Mouse (Mus musculus) heart, embryonic 14.5 days (tissue): Measurements from ENCODE around the gene Riiad1. TPM values are rescaled to one million over a fixed set of nuclear protein-coding genes. Genes with fewer than 3 reads are reported as not detected.

Source experiments
- ATAC-seq: fragments of 200-750 bp; cut with Nextera tagmentation; 2 replicates; pipeline ENCODE4 v1.8.0; 2017; ENCODE audit warnings: low read depth, moderate TSS enrichment; ENCODE audit not compliant: insufficient number of reproducible peaks, insufficient read depth, low FRiP score
- H3K27ac ChIP-seq, 2 experiments: fragments of 200-500 bp in 1 of 2; fragments of 300-500 bp in 1 of 2; sonication (generic) in 1 of 2; replicated peaks in 1 of 2; 2 replicates each; pipeline ENCODE4 v1.5.1; 2012 to 2014; ENCODE audit warnings: low read depth in 2 of 2, low read length in 2 of 2, control low read depth in 1 of 2, mild to moderate bottlenecking in 1 of 2, mixed read lengths in 1 of 2; ENCODE audit not compliant: control insufficient read depth in 1 of 2, insufficient read depth in 1 of 2
- H3K27me3 ChIP-seq: fragments of 300-500 bp; sonication (generic); 2 replicates; pipeline ENCODE4 v1.6.1; 2014; ENCODE audit warnings: mild to moderate bottlenecking, low read length, control low read depth; ENCODE audit not compliant: control insufficient read depth, insufficient read depth
- H3K36me3 ChIP-seq: fragments of 300-500 bp; sonication (generic); 2 replicates; pipeline ENCODE4 v1.6.1; 2014; ENCODE audit warnings: mild to moderate bottlenecking, control low read depth, low read length, mixed read lengths; ENCODE audit not compliant: control insufficient read depth, insufficient read depth
- H3K4me1 ChIP-seq, 2 experiments: fragments of 200-500 bp in 1 of 2; fragments of 300-500 bp in 1 of 2; sonication (generic) in 1 of 2; 2 replicates each; pipeline ENCODE4 v1.6.1; 2012 to 2014; ENCODE audit warnings: low read length in 2 of 2, control low read depth in 1 of 2, mixed read lengths in 1 of 2; ENCODE audit not compliant: control insufficient read depth in 2 of 2, insufficient read depth in 2 of 2
- H3K4me2 ChIP-seq: fragments of 300-500 bp; sonication (generic); 2 replicates; pipeline ENCODE4 v1.6.1; 2014; ENCODE audit warnings: mild to moderate bottlenecking, low read length
- H3K4me3 ChIP-seq, 2 experiments: fragments of 200-500 bp in 1 of 2; fragments of 300-500 bp in 1 of 2; sonication (generic) in 1 of 2; 2 replicates each; pipeline ENCODE4 v1.5.1; 2012 to 2014; ENCODE audit warnings: low read length in 2 of 2, mild to moderate bottlenecking in 2 of 2, control low read depth in 1 of 2, low read depth in 1 of 2, moderate library complexity in 1 of 2; ENCODE audit not compliant: control insufficient read depth in 1 of 2, insufficient read depth in 1 of 2
- H3K9ac ChIP-seq: fragments of 300-500 bp; sonication (generic); 2 replicates; pipeline ENCODE4 v1.6.1; 2014; ENCODE audit warnings: mild to moderate bottlenecking, low read length
- H3K9me3 ChIP-seq: fragments of 300-500 bp; sonication (generic); 2 replicates; pipeline ENCODE4 v1.6.1; 2016; ENCODE audit warnings: low read length, control low read depth; ENCODE audit not compliant: control insufficient read depth
- WGBS: fragments of 180-500 bp; shearing (Covaris S2); extraction: QIAGEN DNeasy Blood & Tissue Kit; methylation state at CpG from one replicate; pipeline ENCODE4 v1.1.7; 2014; 5-methylcytosine and 5-hydroxymethylcytosine counted together
- polyA plus RNA-seq: library from polyadenylated mRNA; unstranded; fragments of >200 nt; fragmentation: Nextera tagmentation; extraction: Ambion mirVana; gene quantifications from 2 replicates; pipeline ENCODE4 v1.2.1, GENCODE M21; 2014

The Riiad1 gene
- polyA plus RNA-seq, 1 experiment from 2014 or later = 5.8 TPM

DNA sequence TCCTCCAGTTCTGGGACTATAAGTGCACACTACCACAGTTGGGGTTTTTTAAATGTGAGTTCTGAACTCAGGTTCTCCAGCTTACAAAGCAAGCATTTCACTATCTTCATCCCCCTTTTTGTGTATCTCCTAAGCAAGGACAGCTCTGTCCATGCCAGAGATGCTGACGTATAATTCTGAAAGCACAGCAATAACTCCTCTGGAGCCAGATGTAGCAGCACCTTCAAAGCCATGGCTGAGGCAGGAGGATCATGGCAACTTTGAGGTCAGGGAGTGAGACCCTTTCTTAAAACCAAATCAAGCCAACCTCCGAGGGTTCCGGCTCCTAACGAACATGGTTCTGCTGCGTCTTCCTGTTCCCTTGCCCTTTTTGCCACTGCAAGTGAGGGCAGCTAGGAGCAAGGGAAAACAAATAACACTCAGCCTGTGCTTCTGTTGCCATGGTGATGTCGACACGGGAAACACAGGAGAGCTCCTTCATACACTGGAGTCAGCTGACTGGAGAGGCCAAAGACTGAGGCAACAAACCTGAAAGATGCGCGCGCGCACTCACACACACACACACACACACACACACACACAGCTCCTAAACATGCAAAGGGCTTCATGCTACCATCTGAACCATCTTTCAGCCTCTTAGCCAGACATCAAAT is 16.1 kb downstream of the Riiad1 start:
- Histone ChIP-seq H3K27me3 (no peaks in the 10 kb centered on the region), H3K36me3 (no peaks in the 10 kb centered on the region), H3K9ac (no peak overlapping the region), H3K4me2 (no peak overlapping the region), H3K4me1 (peaks cover 0 to 3% of the 10 kb centered on the region in 2 experiments; a peak in 1 of 4 replicates), H3K9me3 (0 out of 2 replicates have a peak, but pooled peaks cover under 1% of the 10 kb centered on the region), H3K4me3 (no peak overlapping the region), H3K27ac (no peak overlapping the region)
- no peak for ATAC-seq
- WGBS = 51% methylated on average over 11 of the region's 11 CpGs

DNA sequence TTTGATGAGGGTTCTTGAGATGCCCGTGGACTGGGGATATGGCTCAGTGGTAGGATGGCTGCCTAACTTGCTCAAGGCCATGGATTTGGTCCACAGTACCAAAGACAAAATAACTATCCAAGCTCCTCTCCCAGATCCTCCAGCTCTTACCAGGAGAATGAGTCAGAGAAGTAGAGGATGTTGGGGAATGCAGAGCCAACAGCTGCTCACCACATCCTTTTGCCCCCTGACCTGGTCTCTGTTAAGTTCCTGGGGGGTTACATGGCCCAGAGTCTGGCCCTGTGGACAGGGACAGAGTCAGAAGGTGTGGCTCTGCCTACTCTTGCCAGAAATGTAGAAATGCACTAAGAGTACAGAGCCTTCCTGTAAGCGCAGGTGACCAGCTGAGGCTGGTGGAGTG is 20.3 kb downstream of the Riiad1 start:
- H3K4me1 ChIP-seq = peaks cover 0 to 3% of the 10 kb centered on the region in 2 experiments; a peak in 1 of 4 replicates
- no peaks in the 10 kb centered on the region for H3K27me3 ChIP-seq
- WGBS = 86% methylated on average over 2 of the region's 2 CpGs
- no peak for ATAC-seq
- no peak overlapping the region for H3K4me3 ChIP-seq
- no peak overlapping the region for H3K9ac ChIP-seq
- H3K36me3 ChIP-seq = no peaks in the 10 kb centered on the region
- no peak overlapping the region for H3K27ac ChIP-seq
- no peak overlapping the region for H3K4me2 ChIP-seq
- 0 out of 2 replicates have a peak, but pooled peaks cover 4% of the 10 kb centered on the region for H3K9me3 ChIP-seq

- Histone ChIP-seq H3K27ac (no peak overlapping the region), H3K36me3 (no peaks in the 10 kb centered on the region), H3K9ac (no peak overlapping the region), H3K4me2 (peak overlapping the region; percentile 61), H3K9me3 (0 out of 2 replicates have a peak, but pooled peaks cover 4% of the 10 kb centered on the region), H3K27me3 (no peaks in the 10 kb centered on the region), H3K4me1 (no peaks in the 10 kb centered on the region), H3K4me3 (no peak overlapping the region)
- WGBS = 73% methylated on average over 3 of the region's 3 CpGs
- no peak for ATAC-seq
Observed at GRCm38 (mm10) chr3:94457055-94457454, 23.1 kb downstream of the Riiad1 start.

DNA sequence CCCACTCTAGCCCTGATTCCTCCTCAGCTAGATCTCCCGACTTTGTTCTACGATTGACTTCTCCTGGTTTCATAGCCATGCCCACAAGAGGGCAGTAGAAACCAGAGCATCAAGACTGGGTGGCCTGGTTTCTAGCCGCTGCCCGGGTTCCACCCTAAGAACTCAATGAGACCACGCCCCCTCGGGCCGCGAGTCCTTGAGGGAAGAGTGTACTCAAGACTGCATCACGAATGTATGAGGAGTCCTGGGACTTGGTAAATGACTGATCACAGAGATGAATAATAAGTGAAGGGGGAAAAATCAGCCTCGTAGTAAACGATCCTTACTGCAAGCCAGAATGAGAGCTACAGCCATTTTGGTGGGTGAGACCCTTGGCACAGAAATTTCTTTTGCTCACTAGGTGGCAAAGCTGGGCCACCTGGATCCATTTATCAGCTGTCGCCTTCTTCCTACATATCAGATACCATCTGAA is 23.6 kb downstream of the Riiad1 start:
- Histone ChIP-seq H3K36me3 (no peaks in the 10 kb centered on the region), H3K27ac (no peak overlapping the region), H3K27me3 (no peaks in the 10 kb centered on the region), H3K4me3 (peak overlapping the region; percentile 36 to 48), H3K9ac (no peak overlapping the region), H3K4me2 (peak overlapping the region; percentile 61), H3K9me3 (0 out of 2 replicates have a peak, but pooled peaks cover 4% of the 10 kb centered on the region), H3K4me1 (no peaks in the 10 kb centered on the region)
- ATAC-seq = no peak
- 2% methylated on average over 12 of the region's 12 CpGs for WGBS

DNA sequence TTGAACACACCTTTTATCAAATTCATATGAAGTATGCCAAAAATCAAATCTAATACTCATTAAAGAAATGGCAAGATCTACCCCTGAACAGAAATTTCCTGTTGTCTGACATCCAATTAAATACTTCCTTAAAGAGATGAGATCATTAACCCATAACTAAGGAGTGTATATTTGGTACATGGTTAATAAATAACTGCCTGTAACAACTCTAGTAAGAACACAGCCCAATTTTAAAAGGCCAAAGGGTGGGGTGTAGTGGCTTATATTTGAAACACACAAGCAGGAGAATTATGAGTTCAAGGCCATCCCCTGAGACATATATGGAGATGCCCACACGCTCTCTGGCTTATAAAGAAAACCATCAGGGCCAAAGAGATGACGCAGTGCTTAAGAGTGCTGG is 30.8 kb downstream of the Riiad1 start:
- peaks cover 61% of the 10 kb centered on the region for H3K36me3 ChIP-seq

DNA sequence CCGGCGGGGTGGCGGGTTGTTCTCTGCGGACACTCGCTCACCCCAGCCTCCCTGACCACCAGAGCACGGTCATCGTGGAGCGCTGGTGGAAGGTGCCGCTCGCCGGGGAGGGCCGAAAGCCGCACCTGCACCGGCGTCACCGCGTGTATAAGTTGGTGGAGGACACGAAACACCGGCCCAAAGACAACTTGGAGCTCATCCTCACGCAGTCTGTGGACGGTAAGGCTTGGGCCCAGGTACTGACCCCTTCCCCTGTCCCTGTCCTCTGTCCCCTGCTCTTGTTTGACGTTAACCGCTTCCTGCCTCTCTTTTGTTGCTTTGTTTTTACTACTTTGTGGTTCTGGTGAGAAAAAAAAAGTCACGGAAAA is 36.6 kb downstream of the Riiad1 start, which contains the start of gene Oaz3:
Gene Oaz3, minus strand, starts transcription at position 319 of the 368 bp plus-strand sequence.
- Histone ChIP-seq H3K4me2 (peak within 1 kb of the TSS; percentile 73), H3K27me3 (peaks cover 11% of the 10 kb centered on the region), H3K9me3 (no peaks in the 10 kb centered on the region), H3K36me3 (peaks cover 41% of the 10 kb centered on the region), H3K4me1 (peaks cover 0 to 4% of the 10 kb centered on the region in 2 experiments; a peak in 1 of 4 replicates), H3K9ac (peak within 1 kb of the TSS; percentile 96), H3K4me3 (peak within 1 kb of the TSS; percentile 94 to 95), H3K27ac (peak within 1 kb of the TSS; percentile 76 to 77)
- no peak; the same call in 1 of the 2 replicates for ATAC-seq
- WGBS = under 1% methylated on average over 24 of the region's 24 CpGs

More for the DNA sequence above, 30.8 kb downstream of the Riiad1 start:
- WGBS = 89% methylated on average over 2 of the region's 2 CpGs
- no peak for ATAC-seq
- H3K9ac ChIP-seq = no peak overlapping the region
- no peak overlapping the region for H3K4me3 ChIP-seq
- no peaks in the 10 kb centered on the region for H3K9me3 ChIP-seq
- no peak overlapping the region for H3K27ac ChIP-seq
- no peaks in the 10 kb centered on the region for H3K27me3 ChIP-seq
- no peak overlapping the region for H3K4me2 ChIP-seq
- peaks cover 0 to under 1% of the 10 kb centered on the region in 2 experiments; a peak in 1 of 4 replicates for H3K4me1 ChIP-seq

GRCm38 (mm10) chr3:94442951-94443596 is 37.1 kb downstream of the Riiad1 start, which contains the start of gene Mrpl9:
Gene Mrpl9, plus strand, starts transcription at chr3:94443318.
- peak within 1 kb of the TSS; percentile 96 for H3K9ac ChIP-seq
- H3K27me3 ChIP-seq = peaks cover 11% of the 10 kb centered on the region
- peak within 1 kb of the TSS; percentile 94 to 95 for H3K4me3 ChIP-seq
- H3K27ac ChIP-seq = peak within 1 kb of the TSS; percentile 76 to 77
- H3K4me1 ChIP-seq = peaks cover 0 to 4% of the 10 kb centered on the region in 2 experiments; a peak in 1 of 4 replicates
- ATAC-seq = peak; percentile 95
- under 1% methylated on average over 39 of the region's 39 CpGs for WGBS
- H3K36me3 ChIP-seq = peaks cover 36% of the 10 kb centered on the region
- peak within 1 kb of the TSS; percentile 73 for H3K4me2 ChIP-seq
- H3K9me3 ChIP-seq = no peaks in the 10 kb centered on the region
